Mouse (Mus musculus): ENCODE measurements at regions not wholly inside any gene's neighbourhood (a gene's known extent, or its start where the extent isn't known, plus 50 kb on each side); places are given as distances from the start of the nearest gene placed in this dataset.

DNA sequence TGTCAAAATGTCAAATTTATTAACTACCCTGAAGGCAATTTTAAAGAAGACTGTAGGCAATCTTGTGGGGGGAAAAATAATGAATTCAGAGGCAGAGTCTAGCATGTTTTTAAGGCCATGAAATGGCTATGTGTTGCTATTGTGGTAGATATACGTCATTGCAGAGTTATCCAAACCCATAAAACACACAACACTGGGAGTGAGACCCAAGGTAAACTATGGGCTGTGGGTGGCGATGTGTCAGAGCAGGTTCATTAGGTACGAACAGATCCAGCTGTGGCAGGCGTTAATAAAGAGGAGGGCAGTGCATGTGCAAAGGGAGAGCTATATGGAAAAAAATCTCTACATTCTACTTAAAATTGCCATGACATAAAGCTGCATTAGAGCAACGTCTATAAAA, 189.4 kb upstream of the Btg1 start:
- no peak for DNase-seq (ENCODE audit: low read depth, low spot score)

- no peak for DNase-seq (ENCODE audit: low read depth, low spot score)
Measured at GRCm38 (mm10) chr10:96430142-96430541, 186.7 kb upstream of the Btg1 start.

DNA sequence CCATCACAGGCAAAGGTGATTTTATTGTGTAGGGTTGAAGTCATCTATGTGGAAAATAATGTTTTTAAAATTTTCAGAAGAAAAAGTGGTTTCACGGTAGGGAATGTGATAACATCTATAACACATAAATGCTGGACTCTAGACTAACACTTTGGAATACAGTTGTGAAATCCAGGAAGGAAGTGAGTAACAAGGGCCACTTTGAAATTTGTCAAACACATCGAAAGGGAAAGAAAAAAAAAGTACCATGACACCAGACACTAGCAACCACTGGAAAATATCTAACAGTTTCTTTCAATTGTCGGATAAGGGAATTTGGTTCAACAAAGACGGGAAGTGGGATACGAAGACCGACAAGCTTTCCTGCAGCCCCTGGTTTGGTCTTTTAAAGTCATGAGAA, 181.7 kb upstream of the Btg1 start:
- no peak for DNase-seq (ENCODE audit: low read depth, low spot score)

DNA sequence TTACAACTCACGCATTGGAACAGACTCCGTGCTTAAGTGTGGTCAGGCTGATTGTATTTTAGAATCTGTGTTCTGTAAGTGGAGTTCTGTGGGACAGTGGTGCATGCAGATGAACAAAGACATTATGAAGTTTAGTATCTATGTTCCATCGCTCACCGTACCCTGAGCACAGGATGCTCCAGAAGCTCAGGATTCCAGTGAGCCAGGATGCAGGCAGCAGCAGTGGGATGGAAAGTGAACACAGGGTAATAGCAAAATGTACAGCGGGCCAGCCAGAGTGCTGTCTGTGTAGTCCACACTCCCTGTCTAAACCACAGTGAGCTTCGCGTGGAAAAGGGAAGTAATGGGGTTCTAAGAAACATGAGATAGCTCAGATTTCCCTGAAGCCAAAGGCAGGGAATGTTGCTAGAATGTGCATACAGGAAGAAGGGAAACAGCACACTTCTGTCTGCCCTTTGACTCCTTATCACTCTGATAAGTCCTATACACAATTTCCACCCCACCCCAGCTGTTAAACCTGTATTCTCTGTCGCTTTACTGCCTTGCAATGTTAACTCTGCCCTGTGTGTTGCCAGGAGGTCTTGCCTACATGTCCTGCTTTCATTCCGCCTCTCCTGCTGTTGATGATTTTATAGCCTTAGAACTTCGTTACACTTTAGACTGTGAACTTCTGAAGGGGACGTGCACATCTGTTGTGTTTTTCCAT, 178.3 kb upstream of the Btg1 start:
- DNase-seq (ENCODE audit: low read depth, low spot score), result no peak

DNA sequence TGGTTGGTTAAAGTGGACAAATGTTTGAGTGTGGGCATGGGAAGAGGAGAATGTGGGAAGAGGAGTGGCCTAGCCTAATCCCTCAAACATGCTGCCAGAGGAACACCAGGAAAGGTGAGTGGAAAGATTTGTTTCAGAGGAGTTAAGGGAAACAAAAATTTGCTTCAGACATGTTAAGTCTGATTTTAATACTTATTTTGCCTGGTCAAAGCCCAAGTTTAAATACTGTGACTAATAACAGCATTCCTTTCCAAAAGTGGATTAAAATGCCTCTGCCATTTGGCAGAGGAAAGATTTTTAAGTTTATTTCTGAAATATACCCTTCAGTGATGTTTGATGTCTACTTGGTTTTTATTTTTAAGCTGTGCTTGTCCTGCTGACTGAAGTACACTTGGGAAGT, 174.6 kb upstream of the Btg1 start:
- no peak for DNase-seq (ENCODE audit: low read depth, low spot score)

DNA sequence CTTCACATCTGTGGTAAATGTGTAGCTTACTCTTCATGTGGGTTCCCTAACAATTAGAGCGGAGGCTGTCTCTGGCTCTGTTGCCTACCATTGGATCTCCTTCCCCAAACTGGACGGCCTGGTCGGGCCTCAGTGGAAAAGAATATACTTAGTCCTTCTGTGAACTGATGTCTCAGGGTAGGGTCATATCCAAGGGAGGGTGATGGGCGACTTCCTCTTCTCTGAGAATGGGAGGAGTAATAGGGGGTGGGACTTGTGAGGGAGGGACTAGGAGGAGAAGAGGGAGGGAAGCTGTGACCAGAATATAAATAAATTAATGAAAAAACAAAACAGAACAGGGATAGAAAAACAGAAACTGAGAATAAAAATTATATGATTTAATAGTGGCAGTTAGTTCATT, 166.5 kb upstream of the Btg1 start:
- DNase-seq (ENCODE audit: low read depth, low spot score), result no peak

GRCm38 (mm10) chr10:96454857-96455256, 161.9 kb upstream of the Btg1 start:
- no peak for DNase-seq (ENCODE audit: low read depth, low spot score)

GRCm38 (mm10) chr10:96458551-96458950, 158.3 kb upstream of the Btg1 start:
- DNase-seq (ENCODE audit: low read depth, low spot score), result no peak

DNA sequence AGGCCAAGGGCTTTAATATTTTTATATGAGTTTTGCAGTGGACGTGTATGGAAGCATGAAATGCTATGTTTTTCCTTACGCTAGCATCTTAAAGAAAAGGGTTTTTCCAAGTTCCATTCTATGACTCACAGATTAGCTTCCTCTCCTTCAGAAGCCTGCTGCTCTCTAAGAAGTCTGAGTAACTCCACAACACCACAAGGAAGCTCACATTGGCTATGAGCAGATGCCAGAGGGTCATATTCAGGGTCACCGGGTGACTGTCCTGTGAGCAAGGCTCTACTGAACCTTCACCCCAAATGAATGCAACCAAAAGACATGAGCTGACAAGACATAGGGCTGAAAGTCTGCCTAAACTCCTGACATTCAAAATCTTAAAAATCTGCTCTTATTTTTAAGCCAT, 157.6 kb upstream of the Btg1 start:
- no peak for DNase-seq (ENCODE audit: low read depth, low spot score)

DNA sequence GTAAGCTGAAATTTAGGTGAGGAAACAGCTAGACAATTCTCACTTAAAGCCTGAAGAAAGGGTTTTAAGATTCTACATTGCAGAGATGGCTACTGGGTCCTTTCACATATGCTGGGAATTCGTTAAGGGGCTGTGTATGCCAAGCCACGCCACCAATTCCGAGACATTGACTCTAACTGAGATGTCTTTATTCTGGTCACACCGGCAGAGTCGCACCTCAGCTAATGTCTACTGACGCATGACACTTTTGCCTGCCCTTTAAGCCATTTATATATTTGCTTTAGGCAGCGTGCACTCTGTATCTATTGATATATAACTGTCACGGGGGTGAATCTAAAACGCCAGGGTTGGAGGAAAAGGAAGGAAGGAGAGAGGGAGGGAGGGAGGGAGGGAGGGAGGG, 156.7 kb upstream of the Btg1 start:
- no peak for DNase-seq (ENCODE audit: low read depth, low spot score)

DNA sequence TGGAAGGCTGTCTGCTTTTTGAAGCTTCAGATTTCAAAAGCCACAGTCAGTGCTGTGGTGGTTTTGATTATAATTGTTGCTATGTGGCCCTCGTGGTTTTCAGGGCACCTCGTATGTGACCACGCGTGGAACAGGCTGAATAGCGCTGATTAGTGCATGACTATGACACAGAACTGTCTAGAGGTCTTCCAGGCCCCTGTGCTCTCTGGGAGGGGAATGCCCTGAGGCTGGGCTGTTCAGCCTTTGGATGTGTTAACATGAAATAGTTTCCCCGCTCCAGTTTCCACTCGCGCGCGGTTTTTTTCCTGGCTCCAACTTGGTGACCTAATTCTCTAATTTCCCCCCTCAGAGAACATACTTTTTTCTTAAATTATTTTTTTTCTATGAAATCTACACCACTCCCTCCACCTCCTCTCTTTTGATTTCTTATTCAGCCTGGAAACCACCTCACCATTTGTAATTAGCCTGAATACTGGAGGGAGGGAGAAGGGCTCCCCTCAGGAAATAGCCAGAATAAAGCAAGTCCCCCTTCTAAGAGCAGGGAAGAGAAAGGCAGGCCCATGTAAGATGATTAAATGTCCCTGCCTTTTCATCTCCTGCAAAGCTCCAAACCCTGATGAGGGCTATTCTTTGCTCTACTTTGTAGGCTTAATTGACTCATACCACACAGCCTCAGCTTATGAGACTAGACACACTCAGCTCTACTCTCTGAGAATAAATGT, 156.0 kb upstream of the Btg1 start:
- DNase-seq (ENCODE audit: low read depth, low spot score), result no peak

GRCm38 (mm10) chr10:96465967-96466366, 150.8 kb upstream of the Btg1 start:
- DNase-seq (ENCODE audit: low read depth, low spot score), result no peak

GRCm38 (mm10) chr10:96466845-96467244, 150.0 kb upstream of the Btg1 start:
- DNase-seq (ENCODE audit: low read depth, low spot score), result no peak

DNA sequence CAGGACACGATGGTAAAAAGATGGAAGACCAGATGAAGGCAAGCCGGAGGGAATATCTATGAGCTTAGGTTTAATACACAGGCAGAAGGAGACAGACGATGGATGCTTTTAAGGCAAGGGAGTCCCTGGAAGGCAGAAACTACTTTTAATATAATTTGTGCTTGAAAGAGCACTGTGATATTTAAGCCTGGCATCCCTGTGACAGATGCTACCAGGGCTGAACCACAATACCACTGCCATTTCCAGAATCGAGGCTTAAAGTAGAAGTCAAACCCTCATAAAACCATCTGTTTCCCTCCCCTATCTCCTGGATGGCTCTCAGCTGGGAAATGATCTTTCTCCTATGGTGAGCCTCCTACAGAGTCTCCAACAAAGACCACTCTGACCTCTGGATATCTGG, 149.1 kb upstream of the Btg1 start:
- DNase-seq (ENCODE audit: low read depth, low spot score), result no peak

DNA sequence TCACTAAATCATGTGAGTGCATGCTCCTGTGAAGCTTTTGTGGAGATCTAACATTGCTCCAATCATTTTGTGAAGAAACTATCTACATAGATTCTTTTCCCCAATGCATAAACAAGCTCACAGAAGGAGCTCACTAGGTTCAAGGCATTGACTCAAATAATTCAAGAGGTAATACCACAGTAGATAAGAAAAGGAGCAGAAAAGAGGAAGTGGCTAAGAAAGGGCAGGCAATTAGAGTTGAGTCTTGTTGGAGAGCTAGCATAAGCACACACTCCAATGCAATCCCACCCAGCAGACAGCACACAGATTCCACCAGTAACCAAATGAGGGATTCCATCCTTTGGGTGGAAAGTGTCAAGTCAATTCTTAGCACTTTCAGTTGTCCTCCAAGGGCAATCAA, 145.3 kb upstream of the Btg1 start:
- DNase-seq (ENCODE audit: low read depth, low spot score), result no peak

- DNase-seq (ENCODE audit: low read depth, low spot score), result no peak
Measured at GRCm38 (mm10) chr10:96479350-96479749, 137.5 kb upstream of the Btg1 start.

GRCm38 (mm10) chr10:96479786-96480185, 137.0 kb upstream of the Btg1 start:
- no peak for DNase-seq (ENCODE audit: low read depth, low spot score)

DNA sequence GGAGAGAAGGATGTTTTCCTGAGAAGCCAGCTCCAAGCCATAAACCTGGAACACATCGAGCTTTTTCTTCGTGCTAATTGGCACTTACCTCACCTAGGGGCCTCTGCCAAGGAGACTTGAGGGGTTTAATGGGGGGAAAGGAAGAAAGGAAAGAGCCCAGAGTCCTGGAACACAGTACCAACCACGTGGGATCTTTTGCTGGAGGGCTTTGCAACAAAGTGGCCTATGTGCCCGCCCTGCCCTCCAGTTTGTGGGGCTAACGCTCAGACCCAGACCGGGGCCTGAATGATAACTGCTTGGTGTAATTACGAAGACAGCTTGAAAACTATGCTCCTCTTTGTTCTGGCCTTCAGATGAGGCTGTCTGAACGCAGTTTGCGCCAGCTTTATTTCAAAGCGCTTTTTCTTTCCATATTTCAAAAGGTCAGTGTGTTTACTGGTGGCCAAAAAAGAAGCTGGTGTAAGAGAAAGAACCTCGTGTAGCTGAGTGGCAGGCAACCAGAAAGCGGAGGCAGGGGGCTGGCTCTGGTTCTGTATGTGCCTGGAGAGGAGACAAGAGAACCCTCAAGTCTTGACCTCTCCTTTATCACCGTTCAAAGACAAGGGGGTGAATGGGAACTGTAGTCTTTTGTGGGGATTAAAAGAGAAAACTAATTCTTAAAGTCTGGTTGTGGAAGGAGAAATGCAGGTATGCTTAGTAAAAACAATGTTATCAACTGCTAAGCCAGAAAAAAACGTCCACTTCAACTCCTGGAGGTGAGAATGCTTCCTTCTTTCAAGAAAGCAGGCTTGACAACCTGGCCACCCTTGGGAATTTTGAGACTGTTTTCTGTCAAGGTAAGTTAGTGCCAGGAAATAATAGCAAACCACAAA, 136.1 kb upstream of the Btg1 start:
- peak; percentile 61 for DNase-seq (ENCODE audit: low read depth, low spot score)

DNA sequence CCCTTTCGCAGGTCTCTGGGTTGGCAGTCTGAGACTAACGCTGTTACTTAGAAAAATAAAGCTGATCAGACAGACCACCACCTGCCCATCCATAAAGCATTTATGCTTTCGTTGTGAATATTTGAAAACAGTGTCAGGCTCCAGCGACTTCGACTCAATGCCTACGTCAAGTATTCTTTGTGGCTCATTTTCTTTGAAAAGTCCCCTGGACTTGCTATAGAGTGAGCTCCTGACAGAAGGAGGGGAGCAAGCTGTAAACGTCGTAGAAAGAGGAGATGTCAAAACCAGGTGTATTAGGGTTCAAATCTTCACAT, 135.5 kb upstream of the Btg1 start:
- DNase-seq (ENCODE audit: low read depth, low spot score), result no peak

- DNase-seq (ENCODE audit: low read depth, low spot score), result no peak
Measured at GRCm38 (mm10) chr10:96486724-96487123, 130.1 kb upstream of the Btg1 start.

DNA sequence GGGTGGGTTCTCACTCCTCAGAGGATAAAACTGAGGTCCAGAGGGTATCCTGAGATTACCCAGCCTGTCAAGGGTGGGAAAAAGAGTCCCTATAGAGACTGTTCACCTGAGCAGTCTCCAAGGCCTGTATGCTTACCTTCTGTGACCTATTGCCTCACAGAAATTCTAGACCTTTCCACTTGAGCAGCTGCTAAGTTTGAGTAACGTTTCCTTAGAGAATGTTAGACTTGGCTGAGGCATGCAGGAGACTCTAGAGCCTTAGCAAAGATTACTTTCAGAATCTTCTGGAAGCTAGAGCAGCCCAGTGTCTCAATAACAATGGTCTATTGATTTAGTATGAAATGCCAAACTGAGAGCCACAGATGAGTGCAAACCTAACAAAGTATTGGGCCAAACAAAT, 123.1 kb upstream of the Btg1 start:
- no peak for DNase-seq (ENCODE audit: low read depth, low spot score)

DNA sequence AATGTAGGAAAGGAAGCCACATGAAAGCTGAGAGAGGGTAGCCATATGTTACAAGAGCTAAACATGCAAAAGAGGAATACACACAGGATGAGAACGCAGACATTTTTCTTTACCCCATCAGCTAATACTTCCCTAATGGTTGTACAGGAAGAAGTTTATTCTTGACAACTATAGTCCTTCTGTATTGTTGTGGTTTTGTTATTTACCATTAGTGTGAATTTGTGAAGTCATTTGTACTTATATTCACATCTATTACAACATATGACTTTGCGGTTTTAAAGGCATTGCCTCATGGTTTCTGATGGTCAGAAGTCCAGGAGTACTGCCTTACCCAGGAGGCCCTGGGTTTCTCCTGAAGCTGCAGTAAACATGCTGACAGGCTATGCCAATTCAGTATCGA, 120.1 kb upstream of the Btg1 start:
- DNase-seq (ENCODE audit: low read depth, low spot score), result no peak

GRCm38 (mm10) chr10:96497482-96497881, 119.3 kb upstream of the Btg1 start:
- DNase-seq (ENCODE audit: low read depth, low spot score), result no peak
